Mouse (Mus musculus): ENCODE measurements at regions not wholly inside any gene's neighbourhood (a gene's known extent, or its start where the extent isn't known, plus 50 kb on each side); places are given as distances from the start of the nearest gene placed in this dataset.
A peak's percentile ranks its signal among the peaks of the same experiment; 100 is the strongest.

DNA sequence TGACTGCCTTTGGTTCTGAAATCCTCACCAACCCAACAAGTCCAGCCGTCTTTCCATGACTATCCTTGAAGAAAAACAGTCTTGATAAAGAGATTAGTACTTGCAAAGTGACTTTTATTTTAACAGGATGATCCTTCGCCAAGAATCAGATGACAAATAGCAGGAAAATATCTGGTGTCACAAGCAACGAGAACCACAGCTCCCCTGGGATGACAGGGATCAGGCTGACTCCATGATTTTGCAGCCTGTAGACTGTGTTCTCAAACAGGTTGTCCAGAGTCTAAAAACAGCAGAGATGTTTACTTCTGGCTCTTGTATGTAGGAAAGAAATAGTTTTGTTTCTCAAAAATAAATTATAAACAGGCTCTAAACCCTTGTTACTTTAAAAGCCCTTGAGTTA, 63.3 kb downstream of the Tmem18 start:
- DNase-seq (ENCODE audit: low read depth, low spot score), result no peak

DNA sequence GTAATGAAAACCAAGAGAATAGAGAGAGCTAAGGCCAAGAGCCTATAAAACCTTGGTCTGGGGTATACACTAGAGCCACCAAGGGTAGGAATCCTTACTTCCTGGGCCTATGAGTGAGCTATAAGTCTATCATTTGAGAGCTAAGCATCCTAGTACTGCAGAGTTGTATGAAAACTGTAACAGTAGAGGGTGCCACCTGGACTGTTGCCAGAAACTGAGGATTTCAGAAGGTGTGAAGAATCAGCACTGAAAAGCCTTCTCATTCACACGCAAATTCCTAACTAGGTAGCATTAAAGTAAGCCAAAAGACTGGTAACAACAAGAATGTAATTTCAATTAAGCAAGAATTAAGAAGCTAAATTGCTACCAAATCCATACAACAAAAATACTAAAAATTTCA, 67.3 kb downstream of the Tmem18 start:
- no peak for DNase-seq (ENCODE audit: low read depth, low spot score)

DNA sequence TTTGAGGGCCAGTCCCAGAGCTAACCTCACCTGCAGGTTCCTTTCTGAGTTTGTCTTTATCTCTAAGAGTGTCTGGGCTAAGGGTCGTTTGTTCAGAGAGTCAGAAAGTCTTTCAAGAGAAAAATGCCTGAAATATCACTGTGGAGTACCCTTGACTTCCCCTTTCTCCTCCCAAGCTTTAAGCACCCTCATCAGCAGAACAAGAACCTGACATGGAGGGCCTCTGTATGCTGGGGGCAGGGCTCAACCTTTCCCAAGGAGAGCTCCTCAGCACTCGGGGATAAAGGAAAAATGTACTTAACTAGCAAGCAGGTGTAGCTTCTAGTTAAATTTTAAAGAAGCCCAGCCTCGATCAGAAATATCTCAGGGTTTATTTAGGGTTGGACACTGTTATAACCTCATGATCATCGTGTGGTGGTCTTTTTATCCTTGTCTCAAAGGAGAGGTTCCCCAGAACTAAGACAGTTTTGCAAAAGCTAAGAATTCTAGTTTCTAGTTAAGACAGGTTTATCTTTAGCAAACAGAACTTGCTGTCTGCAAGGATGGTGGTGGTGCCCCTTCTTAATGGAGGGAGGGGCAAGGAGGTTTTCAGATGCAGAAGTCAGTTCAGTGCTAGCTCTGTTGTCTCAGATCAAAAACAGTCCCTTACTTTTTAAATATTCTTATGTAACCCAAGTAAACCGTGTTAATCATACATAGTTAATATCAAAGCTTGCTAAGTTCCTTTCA, 70.3 kb downstream of the Tmem18 start:
- no peak for DNase-seq (ENCODE audit: low read depth, low spot score)

DNA sequence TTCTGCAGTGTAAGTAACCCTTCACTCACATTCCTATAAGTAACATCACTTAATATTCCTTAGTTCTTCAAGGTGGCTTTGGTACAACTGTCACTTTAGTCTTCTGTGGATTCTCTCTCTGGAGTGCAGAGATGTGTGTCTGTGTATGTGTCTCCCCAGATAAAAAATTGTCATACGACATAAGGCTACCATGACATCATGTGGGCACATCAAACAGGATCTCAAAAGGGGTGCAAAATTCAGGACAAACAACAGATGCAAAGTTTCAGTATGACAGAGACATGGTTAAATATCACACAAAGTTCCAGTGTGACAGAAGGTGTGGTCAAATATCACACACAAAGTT, 70.8 kb downstream of the Tmem18 start:
- DNase-seq (ENCODE audit: low read depth, low spot score), result no peak

DNA sequence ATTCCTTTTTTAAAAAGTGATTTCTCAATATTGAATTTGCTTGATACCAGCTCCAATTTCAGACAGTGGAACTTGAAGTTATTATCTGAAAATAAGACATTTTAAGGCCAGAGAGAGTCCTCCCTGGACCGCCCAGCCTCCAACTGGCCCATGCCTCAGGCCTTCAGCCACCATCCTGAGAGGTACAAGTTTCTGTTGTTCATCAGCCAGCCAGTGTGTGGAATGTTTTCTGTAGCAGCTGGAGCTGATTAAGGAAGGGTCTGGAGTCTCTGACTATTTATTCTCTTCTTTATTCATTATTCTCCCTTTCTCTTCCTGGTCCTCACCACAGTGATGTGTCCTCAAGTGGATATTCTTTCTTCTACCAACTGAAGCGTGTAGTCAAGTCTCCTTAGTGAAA, 94.6 kb downstream of the Tmem18 start:
- no peak for DNase-seq (ENCODE audit: low read depth, low spot score)

DNA sequence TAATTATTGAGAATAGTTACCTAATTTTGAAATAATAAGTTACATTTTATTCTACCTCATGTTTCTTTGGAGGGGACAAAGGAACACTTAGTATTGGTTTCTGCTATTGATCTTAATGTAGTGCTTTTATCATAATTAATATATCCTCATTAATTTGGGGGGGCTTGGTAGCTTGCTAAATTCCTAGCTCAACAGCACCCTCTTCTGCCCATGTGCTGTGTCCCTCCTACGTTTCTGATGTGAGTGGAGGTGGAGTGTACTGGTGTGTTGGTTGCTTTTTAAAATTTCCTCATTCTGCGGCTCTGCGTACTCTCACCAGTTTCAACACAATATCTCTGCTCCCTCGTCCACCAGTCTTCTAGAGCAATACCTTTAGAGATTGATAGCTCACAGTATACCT, 105.8 kb downstream of the Tmem18 start:
- DNase-seq (ENCODE audit: low read depth, low spot score), result peak; percentile 8

DNA sequence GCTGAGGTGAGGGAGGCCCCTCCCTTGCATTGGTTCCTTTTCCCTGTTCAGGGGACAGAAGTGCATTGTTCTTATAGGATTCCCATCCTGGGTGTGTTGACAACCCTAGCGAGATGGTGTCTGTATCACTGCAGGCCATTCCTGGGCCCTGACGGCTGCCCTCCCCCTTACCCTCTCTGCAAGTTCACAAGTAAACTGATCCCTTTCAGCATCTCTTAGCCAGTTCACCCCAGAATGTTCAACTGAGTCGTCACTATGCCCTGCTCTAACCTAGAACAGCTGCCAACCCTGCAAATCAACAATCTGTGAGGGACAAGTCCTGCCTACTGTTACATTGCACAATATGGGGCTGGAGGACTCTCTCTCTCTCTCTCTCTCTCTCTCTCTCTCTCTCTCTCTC, 109.3 kb downstream of the Tmem18 start:
- DNase-seq (ENCODE audit: low read depth, low spot score), result no peak

DNA sequence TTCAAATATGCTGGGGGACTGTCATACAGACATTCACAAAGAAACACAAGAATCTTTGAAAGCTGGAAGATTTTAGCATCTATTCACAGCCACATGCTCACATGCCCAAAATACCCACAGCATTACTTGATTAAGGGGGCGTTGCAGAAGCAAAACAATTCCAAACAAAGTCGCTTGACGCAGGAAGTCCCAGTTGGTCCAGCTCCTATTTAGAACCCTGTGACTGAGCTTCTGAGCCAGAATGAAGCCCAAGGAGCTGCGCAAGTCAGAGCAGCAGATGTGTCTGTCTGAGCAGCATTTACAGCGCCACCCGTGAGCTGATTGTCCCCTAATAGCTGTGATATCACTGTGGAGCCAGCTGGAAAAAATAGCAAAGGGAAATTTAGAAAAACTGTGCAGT, 114.0 kb downstream of the Tmem18 start:
- DNase-seq (ENCODE audit: low read depth, low spot score), result no peak

DNA sequence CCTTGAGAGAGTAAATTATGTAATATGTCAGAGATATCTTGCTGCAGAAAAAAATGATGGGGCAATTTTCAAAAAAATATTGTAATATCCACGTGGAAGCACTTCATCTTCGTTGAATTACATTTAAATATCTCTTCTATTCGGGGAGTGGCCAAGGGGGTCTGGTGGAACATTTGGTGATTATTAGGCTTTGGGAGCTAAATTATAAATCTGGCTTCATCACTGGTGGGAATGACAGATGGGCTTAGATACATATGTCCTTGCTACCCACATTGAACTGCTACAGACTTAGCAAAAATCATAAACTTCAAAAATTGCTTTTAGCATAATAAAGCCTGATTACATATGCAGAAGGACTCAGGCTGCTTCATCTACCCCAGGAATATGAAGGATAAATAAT, 119.5 kb downstream of the Tmem18 start:
- DNase-seq (ENCODE audit: low read depth, low spot score), result no peak

DNA sequence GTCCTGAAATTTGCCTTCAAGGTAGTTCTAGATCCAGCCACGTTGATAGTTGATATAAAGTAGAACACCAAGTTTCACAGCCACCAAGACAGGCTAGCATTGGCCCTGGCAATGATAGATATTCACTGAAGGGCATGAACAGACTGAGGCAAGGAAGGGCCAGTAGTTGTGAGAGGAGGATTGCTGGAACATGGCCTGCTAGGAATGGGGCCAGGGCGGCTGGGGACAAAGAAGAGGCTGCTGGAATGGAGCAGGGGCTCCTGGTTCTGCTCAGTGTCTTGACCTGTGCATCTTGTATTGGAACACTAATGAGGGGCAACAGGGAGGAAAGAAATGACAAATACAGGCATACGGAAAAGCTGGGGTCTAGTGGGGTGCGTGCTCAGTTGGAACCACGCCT, 123.0 kb downstream of the Tmem18 start:
- DNase-seq (ENCODE audit: low read depth, low spot score), result no peak

DNA sequence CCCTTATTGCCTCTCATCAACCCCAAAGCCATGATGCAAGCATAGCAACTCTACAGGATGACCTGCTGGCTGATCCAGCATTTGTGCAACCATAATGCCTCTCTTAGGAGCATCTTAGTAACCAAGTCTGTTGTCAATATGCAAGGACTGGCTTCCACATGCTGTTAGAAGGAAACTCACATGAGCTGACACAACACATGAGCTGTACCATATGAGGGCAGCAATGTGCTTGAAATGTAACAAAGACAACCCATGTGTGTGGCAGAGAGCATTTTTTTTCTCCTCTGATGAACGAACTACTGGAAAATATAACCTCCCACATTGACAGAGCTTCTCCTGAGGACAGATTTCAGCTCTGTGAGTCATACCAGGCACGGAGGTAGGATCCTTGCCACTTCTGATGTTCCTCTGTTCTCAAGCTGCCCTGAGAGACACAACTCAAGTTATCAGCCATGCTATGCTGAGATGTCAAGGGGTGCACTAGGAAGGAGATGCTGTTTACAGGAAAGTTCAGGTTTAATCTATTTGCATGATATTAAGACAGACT, 124.5 kb downstream of the Tmem18 start:
- DNase-seq (ENCODE audit: low read depth, low spot score), result no peak

DNA sequence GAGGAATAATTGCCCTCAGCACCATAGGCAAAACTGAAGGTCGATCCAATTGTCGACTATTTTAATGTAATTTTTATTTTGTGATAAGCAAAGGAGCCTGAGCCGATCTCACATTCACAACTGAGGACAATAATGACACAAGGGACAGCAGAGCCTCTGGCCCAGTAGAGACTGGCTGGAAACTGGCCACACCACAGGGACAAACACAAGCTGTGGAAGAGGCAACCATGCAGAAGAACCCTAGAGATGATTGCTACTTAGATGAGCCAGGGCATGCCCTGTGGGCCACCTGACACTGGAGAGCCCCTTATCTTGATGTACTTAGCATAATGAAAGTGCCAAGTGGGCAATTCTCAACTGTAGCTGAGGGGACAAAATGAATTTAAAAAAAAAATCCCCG, 126.3 kb downstream of the Tmem18 start:
- DNase-seq (ENCODE audit: low read depth, low spot score), result no peak

DNA sequence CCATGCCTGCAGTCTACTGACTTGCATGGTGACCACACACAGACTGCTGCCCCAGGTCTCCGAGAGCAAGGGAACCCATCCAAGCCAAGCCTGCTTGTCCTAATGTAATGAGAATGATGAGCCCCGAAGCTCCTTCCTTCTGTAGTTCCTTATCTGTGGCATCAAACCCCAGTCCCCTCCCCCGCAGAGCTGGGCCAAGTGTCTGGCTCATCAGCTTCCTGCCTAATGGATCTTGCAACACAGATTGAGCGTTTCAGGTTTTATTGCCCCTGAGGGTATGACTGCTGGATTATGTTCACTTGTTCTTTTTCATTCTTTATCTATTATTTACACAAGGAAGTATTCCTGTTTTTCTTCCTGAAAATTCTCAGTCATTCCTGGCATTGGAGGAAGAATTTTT, 142.5 kb downstream of the Tmem18 start:
- DNase-seq (ENCODE audit: low read depth, low spot score), result no peak

DNA sequence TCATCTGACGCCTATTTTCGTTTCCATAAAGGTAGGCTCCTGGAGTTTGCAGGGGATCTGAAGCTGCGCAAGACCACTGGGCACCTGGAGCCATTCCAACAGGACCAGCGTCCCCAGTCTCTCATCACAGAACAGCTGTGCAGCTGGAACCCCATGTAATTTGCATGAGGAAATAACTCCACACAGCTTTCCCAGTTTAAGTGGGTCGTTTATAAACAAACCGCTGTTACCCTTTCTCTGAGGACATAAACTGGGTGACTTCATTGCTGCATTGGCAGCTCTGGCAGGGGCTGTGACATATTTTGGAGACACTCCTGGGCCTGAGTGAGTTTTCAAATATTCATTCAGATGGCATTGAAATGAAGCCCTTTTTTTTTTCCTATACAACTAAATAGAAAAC, 145.2 kb downstream of the Tmem18 start:
- no peak for DNase-seq (ENCODE audit: low read depth, low spot score)

DNA sequence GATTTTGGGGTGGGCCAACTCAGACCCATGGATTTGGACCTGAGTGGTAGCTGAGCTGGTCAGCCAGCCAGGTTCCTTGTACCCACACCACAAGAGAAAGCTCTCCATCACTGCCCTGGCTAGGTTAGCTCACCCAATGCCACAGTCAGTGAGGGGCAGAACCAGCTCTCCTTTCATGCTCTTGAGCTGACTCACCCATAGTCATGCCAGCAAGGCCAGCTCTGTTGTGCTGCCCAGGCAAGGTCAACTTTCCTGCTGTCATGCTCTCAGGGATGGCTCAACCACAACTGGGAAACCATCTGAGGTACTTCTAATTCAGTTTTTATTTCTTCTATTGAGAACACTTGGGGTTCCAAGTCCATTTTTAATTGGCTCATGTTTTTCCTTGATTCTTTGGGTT, 116.5 kb upstream of the Alkal2 start:
- no peak for DNase-seq (ENCODE audit: low read depth, low spot score)

DNA sequence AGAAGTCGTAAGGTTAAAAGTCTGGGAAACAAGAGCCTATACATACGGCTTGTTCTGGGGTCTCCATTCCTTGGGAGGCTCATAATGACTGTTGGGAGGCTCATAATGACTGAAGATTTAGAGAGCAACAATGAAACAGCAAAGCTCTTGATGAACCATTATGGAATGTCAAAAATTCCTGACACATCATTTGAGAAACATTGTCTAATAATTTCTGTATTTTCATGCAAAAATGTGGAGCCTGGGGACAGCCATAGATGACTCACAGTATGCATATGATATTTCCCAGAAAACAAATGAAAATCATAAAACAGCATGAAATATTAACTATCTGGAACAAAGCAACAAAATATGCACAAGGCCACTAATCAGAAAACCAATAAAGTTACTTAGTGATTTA, 90.8 kb upstream of the Alkal2 start:
- no peak for DNase-seq (ENCODE audit: low read depth, low spot score)

DNA sequence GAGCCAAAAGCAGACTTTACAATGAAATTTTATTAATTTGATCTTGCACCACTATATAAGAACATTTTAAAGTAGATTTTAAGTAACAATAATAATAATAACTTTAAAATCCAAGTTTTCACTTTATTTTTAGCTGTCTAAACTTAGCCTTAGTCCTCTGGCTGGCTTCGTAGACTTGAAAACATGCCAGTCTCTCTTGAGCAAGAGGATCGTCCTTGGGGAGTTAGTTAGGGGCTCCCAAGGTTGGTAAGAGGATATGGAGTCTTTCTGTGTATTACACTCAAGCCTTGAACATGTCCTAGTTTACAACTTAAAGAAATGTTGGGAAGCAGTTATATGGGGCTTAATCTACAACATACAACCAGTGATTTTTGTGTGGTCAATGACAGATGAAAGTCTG, 68.0 kb upstream of the Alkal2 start:
- no peak for DNase-seq (ENCODE audit: low read depth, low spot score)

DNA sequence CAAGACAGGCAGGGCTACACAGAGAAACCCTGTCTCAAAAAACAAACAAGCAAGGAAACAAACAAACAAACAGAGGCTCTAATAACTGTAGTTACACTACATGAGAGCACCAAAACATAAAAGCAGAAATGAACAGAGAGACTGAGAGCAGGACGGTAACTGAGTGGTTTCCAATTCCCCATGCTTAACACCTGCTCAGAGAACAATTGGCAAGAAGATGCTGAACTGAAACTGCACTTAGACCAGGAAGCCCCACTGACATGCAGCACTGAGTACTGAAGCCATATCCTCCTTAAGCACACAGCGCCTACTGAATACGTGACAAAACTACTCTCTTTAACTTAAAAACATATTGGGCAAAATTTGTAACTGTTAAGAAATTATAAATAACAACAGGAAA, 52.7 kb upstream of the Alkal2 start:
- no peak for DNase-seq (ENCODE audit: low read depth, low spot score)

Data from CD4-positive, CD25-positive, alpha-beta regulatory T cell, adult 2 months (primary cell).